ENCODE assay signal across 24 mouse cellular contexts in the genomic region with DNA sequence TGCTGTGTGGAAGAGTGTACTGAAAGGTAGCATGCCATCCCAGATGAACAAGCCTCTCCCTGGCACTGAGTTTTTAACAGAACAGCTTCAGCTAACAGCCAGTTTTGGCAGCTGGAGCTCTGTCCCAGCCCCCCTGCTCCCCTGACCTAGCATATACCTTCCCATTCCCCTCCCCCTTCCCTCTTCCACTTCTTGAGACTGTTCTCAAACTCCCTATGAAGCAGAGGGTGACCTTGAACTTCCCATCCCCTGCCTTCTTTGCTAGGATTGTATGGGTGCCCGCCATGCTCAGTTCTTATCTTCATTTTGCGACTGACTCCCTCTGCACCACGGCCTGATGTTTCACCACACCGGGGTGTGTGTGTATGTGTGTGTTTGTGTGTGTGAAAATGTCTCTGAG.
DNase-seq lines count a peak whose midpoint lies in the region; ATAC-seq and TF ChIP-seq lines count a peak whose summit lies in the region.
"Had no signal": no experiment of that assay in that cellular context is flagged by ENCODE, and none has a peak within 500 bp of the region (broad histone marks: within the 10 kb centered on the region; RNA-seq: fewer than 3 reads in every experiment).

No protein-coding gene starts in this region.

- no peak overlapping the region for H3K4me2 ChIP-seq in hindbrain, embryonic 14.5 days (replicated peaks)
- no peak overlapping the region for H3K4me2 ChIP-seq in lung, embryonic 14.5 days
- no peak overlapping the region for H3K4me2 ChIP-seq in stomach, embryonic 15.5 days
- H3K4me2 ChIP-seq: embryonic facial prominence, embryonic 12.5 days; heart, embryonic 13.5 days; hindbrain, embryonic 13.5 days; limb, embryonic 13.5 days; liver, embryonic 12.5 days had no signal

- no peak overlapping the region for H3K4me3 ChIP-seq in hindbrain, embryonic 10.5 days
- no peak overlapping the region for H3K4me3 ChIP-seq in hindbrain, embryonic 14.5 days (replicated peaks; ENCODE audit: low read length)
- H3K4me3 ChIP-seq in lung, embryonic 14.5 days (ENCODE audit: low read depth, low read length), result no peak overlapping the region
- H3K4me3 ChIP-seq in stomach, embryonic 15.5 days (replicated peaks), result no peak overlapping the region
- H3K4me3 ChIP-seq: embryonic facial prominence, embryonic 12.5 days; heart, embryonic 13.5 days; hindbrain, embryonic 13.5 days; layer of hippocampus, adult 2 months; limb, embryonic 13.5 days; liver, embryonic 12.5 days; myocyte had no signal

- TF ChIP-seq CTCF in lung, embryonic 14.5 days (IDR thresholded peaks at IDR 0.05; ENCODE audit: low read depth), result no peak

- WGBS in hindbrain, embryonic 10.5 days, result 70% methylated on average over 4 of the region's 4 CpGs
- 74% methylated on average over 4 of the region's 4 CpGs for WGBS in hindbrain, embryonic 14.5 days
- 57% methylated on average over 4 of the region's 4 CpGs for WGBS in lung, embryonic 14.5 days
- 65% methylated on average over 4 of the region's 4 CpGs for WGBS in stomach, embryonic 15.5 days

- peaks cover 33% of the 10 kb centered on the region for H3K4me1 ChIP-seq in hindbrain, embryonic 10.5 days (replicated peaks)
- H3K4me1 ChIP-seq in hindbrain, embryonic 14.5 days (replicated peaks; ENCODE audit: control insufficient read depth, insufficient read depth, low read length), result peaks cover 20% of the 10 kb centered on the region
- H3K4me1 ChIP-seq in lung, embryonic 14.5 days (ENCODE audit: insufficient read depth), result no peaks in the 10 kb centered on the region
- peaks cover 21% of the 10 kb centered on the region for H3K4me1 ChIP-seq in stomach, embryonic 15.5 days

- no peak for ATAC-seq in hindbrain, embryonic 14.5 days (ENCODE audit: low FRiP score)
- ATAC-seq in lung, embryonic 14.5 days (ENCODE audit: insufficient read depth), result peak; percentile 23; the same call in 1 of the 2 replicates
- no peak for ATAC-seq in stomach, embryonic 15.5 days (ENCODE audit: insufficient read depth, low FRiP score, low read depth)
- ATAC-seq: forebrain, postnatal 0 days; liver, embryonic 12.5 days; midbrain, embryonic 16.5 days had no signal

- DNase-seq in adrenal gland, adult 2 months, result peak; percentile 12
- no peak for DNase-seq in adrenal gland, adult (ENCODE audit: inconsistent age in 2 of 2, low spot score in 1 of 2)
- DNase-seq in hindbrain, embryonic 10.5 days (ENCODE audit: low spot score), result no peak
- no peak for DNase-seq in hindbrain, embryonic 14.5 days (ENCODE audit: low spot score)
- no peak for DNase-seq in lung, embryonic 14.5 days
- no peak for DNase-seq in lung, postnatal 36 days
- no peak for DNase-seq in natural killer cell, adult 2 months (ENCODE audit: low spot score in 2 of 2)
- DNase-seq: cerebellum, adult 11 months; cerebellum, adult 9-11 months; forebrain, postnatal 0 days; gastrocnemius, postnatal 14 days; heart, adult 18-20 months; heart, postnatal 14 days; lung, postnatal 4 days; thymus, postnatal 14 days had no signal

- H3K27me3 ChIP-seq in hindbrain, embryonic 10.5 days (ENCODE audit: insufficient read depth, poor library complexity, severe bottlenecking), result peaks cover 10% of the 10 kb centered on the region
- H3K27me3 ChIP-seq in hindbrain, embryonic 14.5 days (ENCODE audit: control insufficient read depth, insufficient read depth, low read length), result no peaks in the 10 kb centered on the region
- no peaks in the 10 kb centered on the region for H3K27me3 ChIP-seq in lung, embryonic 14.5 days (ENCODE audit: insufficient read depth, low read length)
- H3K27me3 ChIP-seq in stomach, embryonic 15.5 days (replicated peaks), result no peaks in the 10 kb centered on the region
- H3K27me3 ChIP-seq: embryonic facial prominence, embryonic 12.5 days; heart, embryonic 13.5 days; hindbrain, embryonic 13.5 days; limb, embryonic 13.5 days; liver, embryonic 12.5 days had no signal

- 0 out of 2 replicates have a peak overlapping the region, but pooled peaks have one; percentile 12 for H3K27ac ChIP-seq in hindbrain, embryonic 10.5 days
- no peak overlapping the region for H3K27ac ChIP-seq in hindbrain, embryonic 14.5 days
- no peak overlapping the region for H3K27ac ChIP-seq in lung, embryonic 14.5 days (ENCODE audit: low read depth)
- peak overlapping the region; percentile 64 for H3K27ac ChIP-seq in stomach, embryonic 15.5 days
- H3K27ac ChIP-seq: embryonic facial prominence, embryonic 12.5 days; heart, embryonic 13.5 days; hindbrain, embryonic 13.5 days; layer of hippocampus, adult 2 months; limb, embryonic 13.5 days; liver, embryonic 12.5 days had no signal

- no peaks in the 10 kb centered on the region for H3K9me3 ChIP-seq in hindbrain, embryonic 10.5 days
- H3K9me3 ChIP-seq in hindbrain, embryonic 14.5 days (ENCODE audit: control insufficient read depth, low read length), result no peaks in the 10 kb centered on the region
- no peaks in the 10 kb centered on the region for H3K9me3 ChIP-seq in lung, embryonic 14.5 days (ENCODE audit: low read depth, low read length)
- no peaks in the 10 kb centered on the region for H3K9me3 ChIP-seq in stomach, embryonic 15.5 days
- H3K9me3 ChIP-seq: embryonic facial prominence, embryonic 12.5 days; heart, embryonic 13.5 days; hindbrain, embryonic 13.5 days; limb, embryonic 13.5 days; liver, embryonic 12.5 days had no signal

- no peak overlapping the region for H3K9ac ChIP-seq in hindbrain, embryonic 14.5 days
- no peak overlapping the region for H3K9ac ChIP-seq in lung, embryonic 14.5 days
- H3K9ac ChIP-seq in stomach, embryonic 15.5 days, result no peak overlapping the region
- H3K9ac ChIP-seq: embryonic facial prominence, embryonic 12.5 days; forebrain, postnatal 0 days; heart, embryonic 13.5 days; hindbrain, embryonic 13.5 days; limb, embryonic 13.5 days; liver, embryonic 12.5 days had no signal

- H3K36me3 ChIP-seq in hindbrain, embryonic 10.5 days, result no peaks in the 10 kb centered on the region
- H3K36me3 ChIP-seq in hindbrain, embryonic 14.5 days (replicated peaks; ENCODE audit: control insufficient read depth, insufficient read depth), result no peaks in the 10 kb centered on the region
- no peaks in the 10 kb centered on the region for H3K36me3 ChIP-seq in lung, embryonic 14.5 days (ENCODE audit: insufficient read depth)
- no peaks in the 10 kb centered on the region for H3K36me3 ChIP-seq in stomach, embryonic 15.5 days
- H3K36me3 ChIP-seq: embryonic facial prominence, embryonic 12.5 days; heart, embryonic 13.5 days; hindbrain, embryonic 13.5 days; limb, embryonic 13.5 days; liver, embryonic 12.5 days had no signal

Comparison
In these comparisons a context has a peak if more than half of its experiments do, and no peak if none do; other contexts are left out.
1. H3K27ac ChIP-seq: peak in hindbrain, embryonic 10.5 days (single experiment) and stomach, embryonic 15.5 days (single experiment); none in hindbrain, embryonic 14.5 days (single experiment) and lung, embryonic 14.5 days (single experiment).